7 mouse cellular contexts compared by ENCODE assay signal in genomic region chr4:135254321-135254720, GRCm38 (mm10). TPM values are rescaled to one million over a fixed set of nuclear protein-coding genes. Genes with fewer than 3 reads are reported as not detected.
DNase-seq lines count a peak whose midpoint lies in the region; ATAC-seq and TF ChIP-seq lines count a peak whose summit lies in the region.

No protein-coding gene starts in this region.

- ATAC-seq in lung, postnatal 0 days, result peak; percentile 93

- H3K4me3 ChIP-seq in lung, postnatal 0 days (ENCODE audit: low read depth, low read length), result no peak overlapping the region

- H3K4me1 ChIP-seq in lung, postnatal 0 days (ENCODE audit: insufficient read depth, low read depth, low read length), result peaks cover 36% of the 10 kb centered on the region

- peak overlapping the region; percentile 20; the same call in 1 of the 2 replicates for H3K9ac ChIP-seq in lung, postnatal 0 days (replicated peaks; ENCODE audit: low read depth)

- H3K36me3 ChIP-seq in lung, postnatal 0 days (ENCODE audit: insufficient read depth, low read length), result no peaks in the 10 kb centered on the region

- peak overlapping the region; percentile 93 for H3K27ac ChIP-seq in lung, postnatal 0 days (ENCODE audit: low read length)

- WGBS in lung, postnatal 0 days, result 27% methylated on average over 4 of the region's 4 CpGs

- TF ChIP-seq CTCF in lung, postnatal 0 days (IDR thresholded peaks at IDR 0.05), result no peak

- H3K27me3 ChIP-seq in lung, postnatal 0 days (replicated peaks; ENCODE audit: insufficient read depth, low read length), result no peaks in the 10 kb centered on the region

- H3K9me3 ChIP-seq in lung, postnatal 0 days (ENCODE audit: low read length), result no peaks in the 10 kb centered on the region

- H3K4me2 ChIP-seq in lung, postnatal 0 days (replicated peaks; ENCODE audit: low read depth, low read length), result peak overlapping the region; percentile 0

- peak; percentile 60 for DNase-seq in NIH3T3 (ENCODE audit: low read depth)
- DNase-seq in c-Kit-positive CD71-positive TER-119-negative erythroid progenitor cells, embryonic 14.5 days (ENCODE audit: low read depth), result peak; percentile 31
- peak; percentile 48 for DNase-seq in heart, postnatal 25 days (ENCODE audit: low spot score)
- DNase-seq in lung, postnatal 0 days (ENCODE audit: low spot score), result peak; percentile 94
- no peak for DNase-seq in frontal cortex, adult 2 months (ENCODE audit: extremely low spot score in 1 of 2, low spot score in 1 of 2)
- no peak for DNase-seq in cerebellum, postnatal 4 days (ENCODE audit: low spot score in 2 of 2)
- DNase-seq in embryo, embryonic 9.5 days (ENCODE audit: extremely low spot score), result no peak

- TF ChIP-seq EP300 in lung, postnatal 0 days (IDR thresholded peaks at IDR 0.05), result peak; percentile 95

- intact Hi-C loops in heart, postnatal 25 days (cut with DNase I), result loop anchor here (2.0 kb wide), 1 partner anchor 14 kb away; no protein-coding TSS in a partner anchor

RNA-seq across cellular contexts. Expression of gene Clic4, which starts 18.3 kb away (rescaled TPM):
- 100 to 1,000 TPM; 249 to 269 TPM for total RNA-seq in heart, postnatal 25 days (2021)
- polyA plus RNA-seq in lung, postnatal 0 days (2015; fragmentation: Nextera tagmentation; extraction: Ambion mirVana), result 205 and 211 TPM in 2 replicates
- polyA plus RNA-seq in frontal cortex, adult 2 months (2012; rRNA removed), result 67.3 and 73.5 TPM in 2 replicates

Comparison
In these comparisons a context has a peak if more than half of its experiments do, and no peak if none do; other contexts are left out.
1. DNase-seq: peak in NIH3T3 (single experiment), c-Kit-positive CD71-positive TER-119-negative erythroid progenitor cells, embryonic 14.5 days (single experiment), heart, postnatal 25 days (single experiment) and lung, postnatal 0 days (single experiment); none in frontal cortex, adult 2 months (0 of 2), cerebellum, postnatal 4 days (0 of 2) and embryo, embryonic 9.5 days (single experiment).